Mouse (Mus musculus) neural tube, embryonic 14.5 days (tissue): ENCODE measurements around the gene Cald1. TPM values are rescaled to one million over a fixed set of nuclear protein-coding genes. Genes with fewer than 3 reads are reported as not detected.

Source experiments
- ATAC-seq: fragments of 200-750 bp; cut with Nextera tagmentation; 2 replicates; pipeline ENCODE4 v1.8.0; 2017; ENCODE audit warnings: low read depth, mild to moderate bottlenecking, moderate TSS enrichment, moderate library complexity
- H3K27ac ChIP-seq: fragments of 300-500 bp; sonication (generic); 2 replicates; pipeline ENCODE4 v1.5.1; 2014; ENCODE audit warnings: low read depth, mild to moderate bottlenecking, control low read depth, low read length, moderate library complexity, mixed read lengths
- H3K27me3 ChIP-seq: fragments of 300-500 bp; sonication (generic); 2 replicates; pipeline ENCODE4 v1.6.1; 2014; ENCODE audit warnings: low read length; ENCODE audit not compliant: control insufficient read depth, insufficient read depth
- H3K36me3 ChIP-seq: fragments of 300-500 bp; sonication (generic); 2 replicates; pipeline ENCODE4 v1.6.1; 2014; ENCODE audit warnings: low read length, mixed read lengths; ENCODE audit not compliant: control insufficient read depth, insufficient read depth
- H3K4me1 ChIP-seq: fragments of 300-500 bp; sonication (generic); 2 replicates; pipeline ENCODE4 v1.6.1; 2014; ENCODE audit warnings: low read length; ENCODE audit not compliant: control insufficient read depth, insufficient read depth
- H3K4me2 ChIP-seq: fragments of 300-500 bp; sonication (generic); 2 replicates; pipeline ENCODE4 v1.6.1; 2014; ENCODE audit warnings: mild to moderate bottlenecking, low read depth, low read length, control low read depth
- H3K4me3 ChIP-seq: fragments of 300-500 bp; sonication (generic); 2 replicates; pipeline ENCODE4 v1.5.1; 2014; ENCODE audit warnings: low read depth, low read length, control low read depth, mixed read lengths
- H3K9ac ChIP-seq: fragments of 300-500 bp; sonication (generic); replicated peaks from 2 replicates; pipeline ENCODE4 v1.6.1; 2014; ENCODE audit warnings: low read depth, mild to moderate bottlenecking, control low read depth, low read length, mixed read lengths
- H3K9me3 ChIP-seq: fragments of 300-500 bp; sonication (generic); 2 replicates; pipeline ENCODE4 v1.6.1; 2016; ENCODE audit warnings: low read length; ENCODE audit not compliant: control insufficient read depth
- WGBS: fragments of 180-500 bp; shearing (Covaris S2); extraction: QIAGEN DNeasy Blood & Tissue Kit; methylation state at CpG from one replicate; pipeline ENCODE4 v1.1.7; 2014; 5-methylcytosine and 5-hydroxymethylcytosine counted together
- polyA plus RNA-seq: library from polyadenylated mRNA; unstranded; fragments of >200 nt; fragmentation: Nextera tagmentation; extraction: Ambion mirVana; gene quantifications from 2 replicates; pipeline ENCODE4 v1.2.1, GENCODE M21; 2014

Gene Cald1
- polyA plus RNA-seq, 1 experiment from 2014 or later = 29.1 TPM

GRCm38 (mm10) chr6:34624536-34624935, 26.2 kb downstream of the Cald1 start:
- Histone ChIP-seq H3K9ac (no peak overlapping the region), H3K36me3 (no peaks in the 10 kb centered on the region), H3K4me1 (no peaks in the 10 kb centered on the region), H3K27ac (no peak overlapping the region), H3K4me3 (no peak overlapping the region), H3K4me2 (no peak overlapping the region), H3K27me3 (no peaks in the 10 kb centered on the region), H3K9me3 (no peaks in the 10 kb centered on the region)
- 89% methylated on average over 3 of the region's 3 CpGs for WGBS
- no peak for ATAC-seq

DNA sequence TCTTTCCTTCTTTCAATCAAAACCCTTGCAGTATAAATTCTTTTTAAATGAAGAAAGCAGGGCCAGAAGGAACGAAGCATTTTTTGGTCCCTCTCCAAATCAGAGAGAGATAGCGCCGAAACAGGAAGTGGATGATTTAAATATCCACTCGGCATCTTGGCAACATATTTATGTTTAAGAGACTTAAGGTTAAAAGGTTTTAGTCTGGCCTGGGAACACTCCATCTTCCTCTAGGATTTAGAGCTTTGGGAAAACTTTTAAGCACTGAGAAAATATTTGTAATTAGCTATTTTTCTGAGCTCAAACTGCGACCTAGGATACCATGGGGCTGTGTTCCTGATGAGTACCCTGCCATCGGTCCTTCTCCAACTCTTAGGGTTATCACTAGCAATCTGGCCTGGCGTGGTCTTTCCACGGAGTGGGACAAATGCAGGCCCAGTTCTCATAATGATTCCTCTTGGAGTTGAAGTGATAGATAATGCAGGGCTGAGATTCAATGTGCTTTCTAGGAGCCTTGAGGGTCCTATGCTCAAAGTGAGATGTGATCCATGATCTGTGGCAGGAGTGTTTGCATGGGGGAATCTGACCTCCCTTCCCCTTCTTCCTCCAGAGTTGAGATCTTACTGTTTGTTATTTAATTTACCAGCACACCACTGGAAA, 28.4 kb downstream of the Cald1 start:
- Histone ChIP-seq H3K27me3 (no peaks in the 10 kb centered on the region), H3K36me3 (no peaks in the 10 kb centered on the region), H3K9ac (no peak overlapping the region), H3K27ac (no peak overlapping the region), H3K9me3 (no peaks in the 10 kb centered on the region), H3K4me3 (no peak overlapping the region), H3K4me2 (no peak overlapping the region), H3K4me1 (no peaks in the 10 kb centered on the region)
- WGBS = 84% methylated on average over 8 of the region's 8 CpGs
- ATAC-seq = no peak

- Histone ChIP-seq H3K9me3 (no peaks in the 10 kb centered on the region), H3K36me3 (no peaks in the 10 kb centered on the region), H3K4me2 (no peak overlapping the region), H3K4me1 (no peaks in the 10 kb centered on the region), H3K4me3 (no peak overlapping the region), H3K27ac (no peak overlapping the region), H3K27me3 (no peaks in the 10 kb centered on the region), H3K9ac (no peak overlapping the region)
- ATAC-seq = no peak
- WGBS = 43% methylated on average over 1 of the region's 1 CpGs
Observed at GRCm38 (mm10) chr6:34628131-34628530, 29.8 kb downstream of the Cald1 start.

DNA sequence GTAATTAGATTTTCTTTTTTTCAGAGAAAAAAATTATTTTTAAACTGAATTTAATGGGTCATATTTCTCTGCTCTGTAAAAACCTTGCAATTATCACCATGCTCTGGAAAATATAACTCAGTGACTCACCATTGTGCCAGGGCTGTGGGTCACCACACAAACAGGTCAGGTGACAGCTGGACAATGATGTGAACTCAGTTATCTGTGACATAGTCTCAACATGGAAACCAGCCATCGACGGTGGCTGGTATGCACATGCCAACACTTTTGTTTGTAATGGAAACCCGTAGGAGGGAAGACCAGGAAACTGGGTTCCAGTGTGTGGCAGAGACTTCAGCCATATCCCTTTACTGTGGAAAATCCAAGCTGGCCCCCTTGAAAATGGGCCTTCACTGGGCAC, 35.5 kb downstream of the Cald1 start:
- WGBS = 88% methylated on average over 3 of the region's 3 CpGs
- H3K9ac ChIP-seq = no peak overlapping the region
- ATAC-seq = no peak

GRCm38 (mm10) chr6:34637588-34638438, 39.5 kb downstream of the Cald1 start:
- 55% methylated on average over 10 of the region's 10 CpGs for WGBS
- no peak overlapping the region for H3K27ac ChIP-seq
- no peak overlapping the region for H3K4me2 ChIP-seq
- no peaks in the 10 kb centered on the region for H3K36me3 ChIP-seq
- H3K4me3 ChIP-seq = no peak overlapping the region
- H3K9ac ChIP-seq = no peak overlapping the region
- no peaks in the 10 kb centered on the region for H3K27me3 ChIP-seq
- no peaks in the 10 kb centered on the region for H3K4me1 ChIP-seq
- no peaks in the 10 kb centered on the region for H3K9me3 ChIP-seq
- ATAC-seq = no peak

More for the DNA sequence above, 35.5 kb downstream of the Cald1 start:
- H3K27me3 ChIP-seq = no peaks in the 10 kb centered on the region
- H3K4me2 ChIP-seq = no peak overlapping the region
- H3K27ac ChIP-seq = no peak overlapping the region
- H3K4me1 ChIP-seq = no peaks in the 10 kb centered on the region
- no peak overlapping the region for H3K4me3 ChIP-seq
- H3K9me3 ChIP-seq = no peaks in the 10 kb centered on the region
- no peaks in the 10 kb centered on the region for H3K36me3 ChIP-seq

DNA sequence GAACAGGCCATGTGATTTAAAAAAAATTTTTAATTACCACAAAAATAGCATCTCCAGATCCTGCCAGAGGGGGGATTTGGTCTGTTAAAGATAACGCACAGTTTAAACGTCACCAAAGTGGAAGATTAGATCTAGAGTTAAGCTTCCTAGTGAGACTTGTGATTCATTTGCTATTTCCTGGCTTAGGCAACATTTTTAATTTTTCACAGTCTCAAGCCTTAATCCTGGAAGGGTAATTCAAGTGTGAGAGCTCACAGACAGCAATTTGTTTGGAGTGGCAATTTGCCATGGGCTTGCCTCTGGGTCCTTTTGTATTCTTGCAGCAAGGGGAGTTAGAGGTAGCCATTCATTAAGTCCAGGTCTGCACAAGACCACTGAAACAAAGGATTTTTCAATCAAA, 40.4 kb downstream of the Cald1 start:
- WGBS = 34% methylated on average over 2 of the region's 2 CpGs
- no peak for ATAC-seq
- H3K4me3 ChIP-seq = no peak overlapping the region

DNA sequence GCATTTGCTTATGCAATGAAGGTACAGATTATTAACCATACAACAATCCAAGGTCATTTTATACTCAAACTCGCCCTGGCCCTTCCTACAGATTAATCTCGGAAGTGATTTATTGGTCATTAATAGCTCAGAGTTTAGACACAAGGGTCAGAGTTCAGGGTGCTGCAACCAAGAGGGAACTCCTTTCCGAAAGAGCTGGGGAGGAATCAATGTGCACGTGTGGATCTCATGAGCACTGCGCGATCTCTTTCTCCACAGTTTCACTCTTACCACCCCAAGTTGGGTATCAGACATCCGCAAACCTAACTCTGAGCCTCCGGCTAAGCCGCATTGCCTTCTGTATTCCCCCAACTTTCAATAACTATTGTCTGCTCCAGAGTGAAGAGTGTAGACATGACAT, 41.9 kb downstream of the Cald1 start:
- H3K9me3 ChIP-seq = no peaks in the 10 kb centered on the region
- H3K4me2 ChIP-seq = no peak overlapping the region
- no peak overlapping the region for H3K4me3 ChIP-seq
- H3K36me3 ChIP-seq = no peaks in the 10 kb centered on the region
- no peaks in the 10 kb centered on the region for H3K4me1 ChIP-seq
- no peaks in the 10 kb centered on the region for H3K27me3 ChIP-seq
- H3K9ac ChIP-seq = no peak overlapping the region
- H3K27ac ChIP-seq = no peak overlapping the region
- 77% methylated on average over 9 of the region's 9 CpGs for WGBS
- no peak for ATAC-seq

More for the DNA sequence above, 40.4 kb downstream of the Cald1 start:
- no peaks in the 10 kb centered on the region for H3K36me3 ChIP-seq
- H3K9ac ChIP-seq = no peak overlapping the region
- no peaks in the 10 kb centered on the region for H3K27me3 ChIP-seq
- H3K4me1 ChIP-seq = no peaks in the 10 kb centered on the region
- H3K4me2 ChIP-seq = no peak overlapping the region
- no peaks in the 10 kb centered on the region for H3K9me3 ChIP-seq
- H3K27ac ChIP-seq = no peak overlapping the region

GRCm38 (mm10) chr6:34641081-34641480, 42.8 kb downstream of the Cald1 start:
- H3K4me1 ChIP-seq = no peaks in the 10 kb centered on the region
- no peak overlapping the region for H3K9ac ChIP-seq
- no peaks in the 10 kb centered on the region for H3K27me3 ChIP-seq
- ATAC-seq = no peak
- no peak overlapping the region for H3K4me3 ChIP-seq
- H3K36me3 ChIP-seq = no peaks in the 10 kb centered on the region
- no peaks in the 10 kb centered on the region for H3K9me3 ChIP-seq
- no peak overlapping the region for H3K27ac ChIP-seq
- H3K4me2 ChIP-seq = no peak overlapping the region

GRCm38 (mm10) chr6:34642075-34642547, 43.8 kb downstream of the Cald1 start:
- no peak for ATAC-seq
- Histone ChIP-seq H3K27ac (no peak overlapping the region), H3K9ac (no peak overlapping the region), H3K4me2 (no peak overlapping the region), H3K36me3 (no peaks in the 10 kb centered on the region), H3K4me3 (no peak overlapping the region), H3K27me3 (no peaks in the 10 kb centered on the region), H3K4me1 (no peaks in the 10 kb centered on the region), H3K9me3 (no peaks in the 10 kb centered on the region)
- 86% methylated on average over 5 of the region's 5 CpGs for WGBS
